In genomic region chr7:4920496-4920895, GRCm38 (mm10) we compare ENCODE assay signal across 13 mouse cellular contexts. TPM values are rescaled to one million over a fixed set of nuclear protein-coding genes. Genes with fewer than 3 reads are reported as not detected.
DNase-seq lines count a peak whose midpoint lies in the region; ATAC-seq and TF ChIP-seq lines count a peak whose summit lies in the region.
"Had no signal": no experiment of that assay in that cellular context is flagged by ENCODE, and none has a peak within 500 bp of the region (broad histone marks: within the 10 kb centered on the region; RNA-seq: fewer than 3 reads in every experiment).

No protein-coding gene starts in this region.

- H3K27me3 ChIP-seq in heart, postnatal 0 days (ENCODE audit: control insufficient read depth, insufficient read depth, low read length) = no peaks in the 10 kb centered on the region
- no peaks in the 10 kb centered on the region for H3K27me3 ChIP-seq in ES-Bruce4 (ENCODE audit: control insufficient read depth, insufficient read depth, low read length, poor library complexity, severe bottlenecking)
- no peaks in the 10 kb centered on the region for H3K27me3 ChIP-seq in forebrain, embryonic 12.5 days
- H3K27me3 ChIP-seq in midbrain, embryonic 11.5 days (ENCODE audit: control insufficient read depth, insufficient read depth, low read length) = no peaks in the 10 kb centered on the region; the same call in 1 of the 2 replicates
- H3K27me3 ChIP-seq in cerebellum, adult 2 months (ENCODE audit: control insufficient read depth, insufficient read depth, low read length) = no peaks in the 10 kb centered on the region
- H3K27me3 ChIP-seq: embryonic facial prominence, embryonic 13.5 days had no signal

- H3K27ac ChIP-seq in heart, postnatal 0 days (ENCODE audit: low read depth) = peak overlapping the region; percentile 77
- no peak overlapping the region for H3K27ac ChIP-seq in ES-Bruce4 (ENCODE audit: insufficient read depth, low read length)
- H3K27ac ChIP-seq in forebrain, embryonic 12.5 days = peak overlapping the region; percentile 99
- peak overlapping the region; percentile 98; the same call in 1 of the 2 replicates for H3K27ac ChIP-seq in midbrain, embryonic 11.5 days (ENCODE audit: low read depth, low read length)
- no peak overlapping the region for H3K27ac ChIP-seq in cerebellum, adult 2 months (ENCODE audit: insufficient read depth, low read length)

- no peak overlapping the region for H3K4me2 ChIP-seq in heart, postnatal 0 days (ENCODE audit: low read depth, low read length)
- H3K4me2 ChIP-seq in forebrain, embryonic 12.5 days = no peak overlapping the region
- no peak overlapping the region for H3K4me2 ChIP-seq in midbrain, embryonic 11.5 days
- H3K4me2 ChIP-seq: embryonic facial prominence, embryonic 13.5 days had no signal

- intact Hi-C loops in heart, postnatal 10 days (cut with DNase I) = no loop called here

- no peaks in the 10 kb centered on the region for H3K9me3 ChIP-seq in heart, postnatal 0 days (replicated peaks; ENCODE audit: control insufficient read depth, low read length)
- H3K9me3 ChIP-seq in ES-Bruce4 (replicated peaks; ENCODE audit: control insufficient read depth, insufficient read depth, low read length, poor library complexity, severe bottlenecking) = no peaks in the 10 kb centered on the region
- no peaks in the 10 kb centered on the region for H3K9me3 ChIP-seq in forebrain, embryonic 12.5 days
- H3K9me3 ChIP-seq in midbrain, embryonic 11.5 days (ENCODE audit: control insufficient read depth, low read length) = no peaks in the 10 kb centered on the region
- H3K9me3 ChIP-seq: embryonic facial prominence, embryonic 13.5 days had no signal

- no peak for ATAC-seq in heart, postnatal 0 days (ENCODE audit: insufficient read depth, low read depth)
- ATAC-seq in forebrain, embryonic 12.5 days (ENCODE audit: low FRiP score) = no peak
- no peak for ATAC-seq in midbrain, embryonic 11.5 days (ENCODE audit: low FRiP score)
- ATAC-seq in frontal cortex, adult (ENCODE audit: low TSS enrichment) = no peak
- ATAC-seq: activated CD4-positive, CD25-positive, alpha-beta regulatory T cell, adult 4 months had no signal

- H3K4me1 ChIP-seq in heart, postnatal 0 days (ENCODE audit: control insufficient read depth, insufficient read depth) = peaks cover 22% of the 10 kb centered on the region
- H3K4me1 ChIP-seq in ES-Bruce4 (ENCODE audit: control insufficient read depth, insufficient read depth, low read length) = no peaks in the 10 kb centered on the region
- peaks cover 65% of the 10 kb centered on the region for H3K4me1 ChIP-seq in forebrain, embryonic 12.5 days
- peaks cover 56% of the 10 kb centered on the region for H3K4me1 ChIP-seq in midbrain, embryonic 11.5 days (ENCODE audit: control insufficient read depth, insufficient read depth, low read length)
- peaks cover 7% of the 10 kb centered on the region for H3K4me1 ChIP-seq in cerebellum, adult 2 months (ENCODE audit: control insufficient read depth, insufficient read depth, low read length)

- TF ChIP-seq EP300 in heart, postnatal 0 days (IDR thresholded peaks at IDR 0.05; ENCODE audit: low read depth) = no peak
- TF ChIP-seq EP300 in ES-Bruce4 (IDR thresholded peaks at IDR 0.05; ENCODE audit: insufficient read depth, low read depth, low read length) = no peak

- TF ChIP-seq POLR2A in ES-Bruce4 (IDR thresholded peaks at IDR 0.05; ENCODE audit: insufficient read depth, low read length) = no peak
- no peak for TF ChIP-seq POLR2A in cerebellum, adult 2 months (IDR thresholded peaks at IDR 0.05; ENCODE audit: borderline replicate concordance, insufficient read depth, low read length)

- H3K4me3 ChIP-seq in heart, postnatal 0 days (ENCODE audit: low read depth, low read length) = no peak overlapping the region
- peak overlapping the region; percentile 43 for H3K4me3 ChIP-seq in ES-Bruce4 (ENCODE audit: low read depth, low read length)
- H3K4me3 ChIP-seq in forebrain, embryonic 12.5 days (replicated peaks) = no peak overlapping the region
- no peak overlapping the region for H3K4me3 ChIP-seq in midbrain, embryonic 11.5 days (ENCODE audit: low read depth, low read length)
- H3K4me3 ChIP-seq in cerebellum, adult 2 months (replicated peaks; ENCODE audit: insufficient read depth, low read depth, low read length) = no peak overlapping the region
- H3K4me3 ChIP-seq: embryonic facial prominence, embryonic 13.5 days had no signal

- no peak for DNase-seq in heart, postnatal 0 days (ENCODE audit: low spot score)
- no peak for DNase-seq in heart, postnatal 10 days
- no peak for DNase-seq in midbrain, embryonic 11.5 days (ENCODE audit: low spot score, missing footprints)
- no peak for DNase-seq in cerebellum, adult 2 months
- no peak for DNase-seq in thymus, postnatal 36 days
- DNase-seq: gastrocnemius, postnatal 36 days; liver had no signal

- whole genome bisulfite sequencing in heart, postnatal 0 days = 90% methylated on average over 19 of the region's 19 CpGs
- WGBS in forebrain, embryonic 12.5 days = 88% methylated on average over 19 of the region's 19 CpGs
- 88% methylated on average over 19 of the region's 19 CpGs for WGBS in midbrain, embryonic 11.5 days
- WGBS in cerebellum, adult 2 months = 86% methylated on average over 19 of the region's 19 CpGs

- no peak overlapping the region for H3K9ac ChIP-seq in heart, postnatal 0 days (replicated peaks; ENCODE audit: low read depth, low read length)
- H3K9ac ChIP-seq in ES-Bruce4 (ENCODE audit: low read depth, poor library complexity, severe bottlenecking) = peak overlapping the region; percentile 1; the same call in 1 of the 2 replicates
- H3K9ac ChIP-seq in forebrain, embryonic 12.5 days = no peak overlapping the region
- H3K9ac ChIP-seq in midbrain, embryonic 11.5 days (ENCODE audit: low read length) = peak overlapping the region; percentile 16; the same call in 1 of the 2 replicates
- H3K9ac ChIP-seq: embryonic facial prominence, embryonic 13.5 days had no signal

- TF ChIP-seq CTCF in heart, postnatal 0 days (IDR thresholded peaks at IDR 0.05; ENCODE audit: low read depth) = no peak
- TF ChIP-seq CTCF in ES-Bruce4 (IDR thresholded peaks at IDR 0.05; ENCODE audit: low read depth, low read length) = no peak
- TF ChIP-seq CTCF in cerebellum, adult 2 months (IDR thresholded peaks at IDR 0.05; ENCODE audit: borderline replicate concordance, insufficient read depth, low read depth, low read length) = no peak

- peaks cover 32% of the 10 kb centered on the region for H3K36me3 ChIP-seq in heart, postnatal 0 days (replicated peaks; ENCODE audit: control insufficient read depth, insufficient read depth, low read length)
- no peaks in the 10 kb centered on the region for H3K36me3 ChIP-seq in ES-Bruce4 (ENCODE audit: control insufficient read depth, insufficient read depth, low read length, poor library complexity, severe bottlenecking)
- peaks cover 43% of the 10 kb centered on the region for H3K36me3 ChIP-seq in forebrain, embryonic 12.5 days (replicated peaks)
- peaks cover 10% of the 10 kb centered on the region for H3K36me3 ChIP-seq in midbrain, embryonic 11.5 days (ENCODE audit: control insufficient read depth, insufficient read depth, low read length)

RNA-seq across cellular contexts. Expression of gene Nat14, which starts 1.3 kb away (rescaled TPM):
- 2.0 and 4.2 TPM in 2 replicates for total RNA-seq in heart, postnatal 0 days (2014; rRNA removed; ENCODE audit: low replicate concordance)
- 2.8 and 3.6 TPM in 2 replicates for polyA plus RNA-seq in heart, postnatal 0 days (2015; fragmentation: Nextera tagmentation; extraction: Ambion mirVana)
- 1 to 10 TPM; 4.9 to 5.2 TPM for total RNA-seq in heart, postnatal 10 days (2021)
- polyA plus RNA-seq in ES-Bruce4 (2011; ENCODE audit: insufficient read depth, insufficient read length, low read depth, missing spikeins) = 2.2 and 3.3 TPM in 2 replicates
- 18.1 and 19.4 TPM in 2 replicates for polyA plus RNA-seq in forebrain, embryonic 12.5 days (2016; fragmentation: Nextera tagmentation; extraction: Ambion mirVana)
- polyA plus RNA-seq in midbrain, embryonic 11.5 days (2014; fragmentation: Nextera tagmentation; extraction: Ambion mirVana) = 8.0 and 10.4 TPM in 2 replicates
- 33.5 and 37.5 TPM in 2 replicates for polyA plus RNA-seq in cerebellum, adult 2 months (2012; rRNA removed)
- polyA plus RNA-seq: activated CD4-positive, CD25-positive, alpha-beta regulatory T cell, adult 4 months had no signal

RNA-seq across cellular contexts. Expression of gene Ssc5d, which starts 5.1 kb away (rescaled TPM):
- 3.5 and 5.0 TPM in 2 replicates for total RNA-seq in heart, postnatal 0 days (2014; rRNA removed; ENCODE audit: low replicate concordance)
- 1.1 and 1.2 TPM in 2 replicates for polyA plus RNA-seq in heart, postnatal 0 days (2015; fragmentation: Nextera tagmentation; extraction: Ambion mirVana)
- 10 to 100 TPM; 12.5 TPM for total RNA-seq in heart, postnatal 10 days (2021)
- 1.5 and 2.0 TPM in 2 replicates for polyA plus RNA-seq in ES-Bruce4 (2011; ENCODE audit: insufficient read depth, insufficient read length, low read depth, missing spikeins)
- polyA plus RNA-seq in forebrain, embryonic 12.5 days (2016; fragmentation: Nextera tagmentation; extraction: Ambion mirVana) = 0.89 and 1.4 TPM in 2 replicates
- 1.0 and 1.6 TPM in 2 replicates for polyA plus RNA-seq in midbrain, embryonic 11.5 days (2014; fragmentation: Nextera tagmentation; extraction: Ambion mirVana)
- 1.9 TPM in 2 replicates for polyA plus RNA-seq in cerebellum, adult 2 months (2012; rRNA removed)

RNA-seq across cellular contexts. Expression of gene Zfp628, which starts 5.5 kb away (rescaled TPM):
- 8.9 and 13.1 TPM in 2 replicates for total RNA-seq in heart, postnatal 0 days (2014; rRNA removed; ENCODE audit: low replicate concordance)
- 1.7 and 1.9 TPM in 2 replicates for polyA plus RNA-seq in heart, postnatal 0 days (2015; fragmentation: Nextera tagmentation; extraction: Ambion mirVana)
- 10 to 100 TPM; 11.8 to 13.8 TPM for total RNA-seq in heart, postnatal 10 days (2021)
- 5.0 and 5.4 TPM in 2 replicates for polyA plus RNA-seq in ES-Bruce4 (2011; ENCODE audit: insufficient read depth, insufficient read length, low read depth, missing spikeins)
- polyA plus RNA-seq in forebrain, embryonic 12.5 days (2016; fragmentation: Nextera tagmentation; extraction: Ambion mirVana) = 4.0 and 4.6 TPM in 2 replicates
- 3.5 and 3.8 TPM in 2 replicates for polyA plus RNA-seq in midbrain, embryonic 11.5 days (2014; fragmentation: Nextera tagmentation; extraction: Ambion mirVana)
- 9.8 and 10.4 TPM in 2 replicates for polyA plus RNA-seq in cerebellum, adult 2 months (2012; rRNA removed)

RNA-seq across cellular contexts. Expression of gene Gm36210, which starts 14.2 kb away (rescaled TPM):
- total RNA-seq in heart, postnatal 0 days (2014; rRNA removed; ENCODE audit: low replicate concordance) = 0.88 TPM in 1 of 2 replicates, not detected in the other
- 0.08 and 0.12 TPM in 2 replicates for polyA plus RNA-seq in heart, postnatal 0 days (2015; fragmentation: Nextera tagmentation; extraction: Ambion mirVana)
- not detected for total RNA-seq in heart, postnatal 10 days (2021)
- 1.1 TPM in 2 replicates for polyA plus RNA-seq in ES-Bruce4 (2011; ENCODE audit: insufficient read depth, insufficient read length, low read depth, missing spikeins)
- 0.24 and 0.41 TPM in 2 replicates for polyA plus RNA-seq in forebrain, embryonic 12.5 days (2016; fragmentation: Nextera tagmentation; extraction: Ambion mirVana)
- polyA plus RNA-seq in midbrain, embryonic 11.5 days (2014; fragmentation: Nextera tagmentation; extraction: Ambion mirVana) = 0.12 TPM in 1 of 2 replicates, not detected in the other
- polyA plus RNA-seq in cerebellum, adult 2 months (2012; rRNA removed) = 0.59 and 0.61 TPM in 2 replicates
- polyA plus RNA-seq: activated CD4-positive, CD25-positive, alpha-beta regulatory T cell, adult 4 months; large intestine, adult 2 months had no signal

RNA-seq across cellular contexts. Expression of gene Isoc2a, which starts 43.5 kb away (rescaled TPM):
- total RNA-seq in heart, postnatal 0 days (2014; rRNA removed; ENCODE audit: low replicate concordance) = 15.2 and 25.6 TPM in 2 replicates
- 1.4 and 1.6 TPM in 2 replicates for polyA plus RNA-seq in heart, postnatal 0 days (2015; fragmentation: Nextera tagmentation; extraction: Ambion mirVana)
- total RNA-seq in heart, postnatal 10 days (2021) = 10 to 100 TPM; 15.8 to 16.3 TPM
- 3.3 and 4.3 TPM in 2 replicates for polyA plus RNA-seq in ES-Bruce4 (2011; ENCODE audit: insufficient read depth, insufficient read length, low read depth, missing spikeins)
- 0.70 and 0.89 TPM in 2 replicates for polyA plus RNA-seq in forebrain, embryonic 12.5 days (2016; fragmentation: Nextera tagmentation; extraction: Ambion mirVana)
- 0.63 and 0.78 TPM in 2 replicates for polyA plus RNA-seq in midbrain, embryonic 11.5 days (2014; fragmentation: Nextera tagmentation; extraction: Ambion mirVana)
- polyA plus RNA-seq in cerebellum, adult 2 months (2012; rRNA removed) = 17.4 and 17.7 TPM in 2 replicates

Comparison
In these comparisons a context has a peak if more than half of its experiments do, and no peak if none do; other contexts are left out.
1. H3K27ac ChIP-seq: peak in heart, postnatal 0 days (single experiment), forebrain, embryonic 12.5 days (single experiment) and midbrain, embryonic 11.5 days (single experiment); none in ES-Bruce4 (single experiment) and cerebellum, adult 2 months (single experiment).
2. H3K9ac ChIP-seq: peak in ES-Bruce4 (single experiment) and midbrain, embryonic 11.5 days (single experiment); none in heart, postnatal 0 days (single experiment) and forebrain, embryonic 12.5 days (single experiment).